Mouse (Mus musculus) lung, postnatal 0 days (tissue): ENCODE measurements around the gene 3110018I06Rik.

ENCODE experiments used
- CTCF ChIP-seq: IDR thresholded peaks from 2 replicates; pipeline ENCODE4 v1.5.1; 2016; ENCODE audit warnings: antibody characterized with exemption, mild to moderate bottlenecking
- EP300 ChIP-seq: IDR thresholded peaks from 2 replicates; pipeline ENCODE4 v1.6.1; 2016; ENCODE audit warnings: antibody characterized with exemption, mild to moderate bottlenecking, control low read depth

DNA sequence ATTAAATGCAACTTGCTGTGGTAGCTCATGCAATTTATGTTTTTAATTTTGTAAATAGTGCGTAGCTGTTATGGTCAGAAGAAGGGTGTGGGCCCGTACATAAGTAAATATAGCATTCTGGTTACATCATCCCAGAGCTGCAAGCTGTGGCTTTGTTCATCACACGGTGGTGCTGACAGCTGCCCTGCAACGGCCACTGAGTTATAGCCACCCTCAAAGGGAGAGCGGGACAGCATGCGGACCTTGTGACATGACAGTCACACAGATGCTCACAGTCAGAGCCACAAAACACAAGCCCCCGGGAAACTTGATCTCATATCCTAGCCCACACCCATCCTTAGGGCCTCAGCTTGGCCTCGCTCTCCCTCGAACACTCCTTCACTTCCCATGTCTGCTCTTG is 30.6 kb upstream of the 3110018I06Rik start:
- TF ChIP-seq EP300 (no peak), CTCF (no peak)
